Mouse (Mus musculus) adipocyte (in vitro differentiated cells): ENCODE results near the gene Mtfr1l.

Experiments used
- DNase-seq: peaks from one replicate; pipeline ENCODE4 v3.0.0-alpha.2; 2016; ENCODE audit warnings: low spot score

Mtfr1l gene

GRCm38 (mm10) chr4:134489986-134490665, 45.1 kb downstream of the Mtfr1l start:
- DNase-seq: peak; percentile 55

GRCm38 (mm10) chr4:134488211-134488610, 47.0 kb downstream of the Mtfr1l start:
- no peak for DNase-seq

GRCm38 (mm10) chr4:134485151-134485900, 49.9 kb downstream of the Mtfr1l start:
- DNase-seq: no peak

GRCm38 (mm10) chr4:134484231-134484630, 51.0 kb downstream of the Mtfr1l start:
- no peak for DNase-seq

- DNase-seq: no peak
These were observed 51.5 kb downstream of the Mtfr1l start for GRCm38 (mm10) chr4:134483696-134484095.

GRCm38 (mm10) chr4:134483078-134483688, 52.0 kb downstream of the Mtfr1l start:
- DNase-seq: no peak

GRCm38 (mm10) chr4:134482442-134482841, 52.7 kb downstream of the Mtfr1l start:
- DNase-seq: peak; percentile 18

GRCm38 (mm10) chr4:134481270-134481669, 53.9 kb downstream of the Mtfr1l start:
- DNase-seq: no peak

- peak; percentile 67 for DNase-seq
These were observed 54.3 kb downstream of the Mtfr1l start for GRCm38 (mm10) chr4:134480864-134481263.

- DNase-seq: no peak
These were observed 55.3 kb downstream of the Mtfr1l start for GRCm38 (mm10) chr4:134479839-134480238.

- DNase-seq: peak; percentile 78
These were observed 57.2 kb downstream of the Mtfr1l start for GRCm38 (mm10) chr4:134478031-134478430.

- no peak for DNase-seq
These were observed 58.3 kb downstream of the Mtfr1l start for GRCm38 (mm10) chr4:134476899-134477298.
